Mouse (Mus musculus): ENCODE data around the gene Hoxd9.

The Hoxd9 gene

GRCm38 (mm10) chr2:74749337-74750121 lies 52.0 kb downstream of the Hoxd9 start:
- DNase-seq (ENCODE audit: low spot score), result peak; percentile 75

Measured in testis, postnatal 10 days (tissue).